Mouse (Mus musculus) layer of hippocampus, adult 8-10 months (tissue): ENCODE results near the gene Hspb9. TPM values are rescaled to one million over a fixed set of nuclear protein-coding genes. Genes with fewer than 3 reads are reported as not detected.

Source experiments
- DNase-seq, 2 experiments: peaks; one replicate each; pipeline ENCODE4 v3.0.0; 2022; ENCODE audit warnings: low spot score in 2 of 2
- total RNA-seq, 4 experiments: library from RNA; stranded (reverse); gene quantifications; 2 replicates each; pipeline ENCODE4 v1.2.4; 2022

The Hspb9 gene
- total RNA-seq, 4 experiments from 2014 or later: not detected

- no peak for DNase-seq
These were observed 8.4 kb upstream of the Hspb9 start for GRCm38 (mm10) chr11:100705095-100705747.

- no peak for DNase-seq
These were observed 4.3 kb upstream of the Hspb9 start for GRCm38 (mm10) chr11:100709201-100709810.

GRCm38 (mm10) chr11:100710528-100710927 is 3.1 kb upstream of the Hspb9 start:
- DNase-seq: no peak

- no peak for DNase-seq
These were observed 2.7 kb upstream of the Hspb9 start for GRCm38 (mm10) chr11:100710977-100711376.

- DNase-seq: peak in 1 of 2 experiments; percentile 75
These were observed 1.7 kb upstream of the Hspb9 start, which contains the start of gene Kat2a for GRCm38 (mm10) chr11:100711783-100712615. TSS of gene Kat2a (minus strand) at chr11:100712465.

GRCm38 (mm10) chr11:100713174-100713573 is 476 bp upstream of the Hspb9 start:
- no peak for DNase-seq

- DNase-seq: peak in 1 of 2 experiments; percentile 87
These were observed 875 bp downstream of the Hspb9 start for GRCm38 (mm10) chr11:100714534-100714915.

GRCm38 (mm10) chr11:100714948-100715347 is 1.3 kb downstream of the Hspb9 start:
- no peak for DNase-seq

- DNase-seq: peak in 1 of 2 experiments; percentile 38
These were observed 3.0 kb downstream of the Hspb9 start for GRCm38 (mm10) chr11:100716649-100717048.

- no peak for DNase-seq
These were observed 4.8 kb downstream of the Hspb9 start for GRCm38 (mm10) chr11:100718462-100718861.

GRCm38 (mm10) chr11:100718866-100719265 is 5.2 kb downstream of the Hspb9 start:
- DNase-seq: no peak

- no peak for DNase-seq
These were observed 5.7 kb downstream of the Hspb9 start for GRCm38 (mm10) chr11:100719312-100719711.

- DNase-seq: no peak
These were observed 6.2 kb downstream of the Hspb9 start for GRCm38 (mm10) chr11:100719893-100720292.

- no peak for DNase-seq
These were observed 6.7 kb downstream of the Hspb9 start for GRCm38 (mm10) chr11:100720345-100720744.

GRCm38 (mm10) chr11:100721254-100721653 is 7.6 kb downstream of the Hspb9 start:
- DNase-seq: no peak

GRCm38 (mm10) chr11:100721776-100722492 is 8.3 kb downstream of the Hspb9 start:
- no peak for DNase-seq

GRCm38 (mm10) chr11:100722493-100723028 is 8.9 kb downstream of the Hspb9 start:
- DNase-seq: no peak

- DNase-seq: no peak
These were observed 11.4 kb downstream of the Hspb9 start for GRCm38 (mm10) chr11:100724919-100725512.

- no peak for DNase-seq
These were observed 13.6 kb downstream of the Hspb9 start for GRCm38 (mm10) chr11:100727201-100727600.

- no peak for DNase-seq
These were observed 15.0 kb downstream of the Hspb9 start for GRCm38 (mm10) chr11:100728601-100729000.

- no peak for DNase-seq
These were observed 16.3 kb downstream of the Hspb9 start for GRCm38 (mm10) chr11:100729976-100730375.
